Mouse (Mus musculus): Measurements from ENCODE around the gene Ptpn13.

Gene Ptpn13

GRCm38 (mm10) chr5:103593575-103593974 is 168.6 kb downstream of the Ptpn13 start:
- no peak for DNase-seq (ENCODE audit: low read depth, low spot score)

GRCm38 (mm10) chr5:103595394-103596226 is 170.6 kb downstream of the Ptpn13 start:
- no peak for DNase-seq (ENCODE audit: low read depth, low spot score)

DNA sequence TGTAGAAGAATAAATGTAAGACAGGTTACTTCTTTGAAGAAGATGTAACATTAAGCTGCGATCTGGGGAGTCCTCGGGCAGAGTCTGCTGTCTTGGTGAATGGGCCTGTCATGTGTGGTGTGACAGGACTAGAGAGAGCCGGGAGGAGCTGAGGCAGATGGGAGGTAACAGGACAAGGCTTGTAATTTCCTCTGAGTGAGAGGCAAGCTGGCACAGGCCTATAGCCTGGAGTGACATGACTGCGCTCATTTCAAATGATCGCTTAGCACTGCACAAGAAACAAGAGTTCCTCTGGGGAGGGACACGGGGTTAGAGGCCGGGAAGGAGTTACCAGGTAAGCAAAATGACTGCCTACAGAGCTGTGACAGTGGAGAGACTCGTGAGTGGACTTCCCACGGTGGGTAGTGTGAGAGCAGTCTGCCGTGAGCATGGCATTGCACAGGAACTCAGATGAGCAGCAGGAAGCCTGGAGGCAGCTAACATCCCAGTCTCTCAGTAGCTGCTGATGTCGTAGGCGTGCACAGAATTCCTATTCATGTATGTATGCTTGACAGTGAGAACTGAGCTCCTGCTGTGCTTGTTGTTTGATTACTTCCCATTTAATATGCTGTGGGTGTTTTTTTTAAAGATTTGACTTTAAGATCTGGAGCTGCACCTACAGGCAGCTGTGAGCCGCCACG is 171.6 kb downstream of the Ptpn13 start:
- peak; percentile 51 for DNase-seq (ENCODE audit: low read depth, low spot score)

GRCm38 (mm10) chr5:103597604-103598003 is 172.6 kb downstream of the Ptpn13 start:
- DNase-seq (ENCODE audit: low read depth, low spot score), result no peak

GRCm38 (mm10) chr5:103598264-103598663 is 173.3 kb downstream of the Ptpn13 start:
- no peak for DNase-seq (ENCODE audit: low read depth, low spot score)

DNA sequence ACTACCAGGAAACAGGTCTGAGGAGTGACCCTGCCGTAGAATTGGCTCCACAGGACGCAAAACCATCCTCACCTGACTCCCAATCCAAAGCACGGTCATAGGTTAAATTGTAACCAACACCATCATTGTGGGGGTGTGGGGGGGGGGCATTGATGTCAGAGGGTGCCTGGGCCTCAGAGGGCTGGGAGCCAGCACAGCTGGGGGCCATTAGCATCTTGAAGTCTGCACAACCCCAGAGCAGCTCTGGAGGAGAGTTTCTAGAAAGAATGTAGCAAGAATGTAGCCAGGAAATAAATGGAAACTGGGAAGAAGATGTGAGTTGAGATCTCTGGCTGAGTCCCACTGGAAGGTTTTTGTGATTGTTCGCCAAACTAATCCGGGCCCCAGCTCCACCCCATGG is 173.9 kb downstream of the Ptpn13 start:
- DNase-seq (ENCODE audit: low read depth, low spot score), result no peak

DNA sequence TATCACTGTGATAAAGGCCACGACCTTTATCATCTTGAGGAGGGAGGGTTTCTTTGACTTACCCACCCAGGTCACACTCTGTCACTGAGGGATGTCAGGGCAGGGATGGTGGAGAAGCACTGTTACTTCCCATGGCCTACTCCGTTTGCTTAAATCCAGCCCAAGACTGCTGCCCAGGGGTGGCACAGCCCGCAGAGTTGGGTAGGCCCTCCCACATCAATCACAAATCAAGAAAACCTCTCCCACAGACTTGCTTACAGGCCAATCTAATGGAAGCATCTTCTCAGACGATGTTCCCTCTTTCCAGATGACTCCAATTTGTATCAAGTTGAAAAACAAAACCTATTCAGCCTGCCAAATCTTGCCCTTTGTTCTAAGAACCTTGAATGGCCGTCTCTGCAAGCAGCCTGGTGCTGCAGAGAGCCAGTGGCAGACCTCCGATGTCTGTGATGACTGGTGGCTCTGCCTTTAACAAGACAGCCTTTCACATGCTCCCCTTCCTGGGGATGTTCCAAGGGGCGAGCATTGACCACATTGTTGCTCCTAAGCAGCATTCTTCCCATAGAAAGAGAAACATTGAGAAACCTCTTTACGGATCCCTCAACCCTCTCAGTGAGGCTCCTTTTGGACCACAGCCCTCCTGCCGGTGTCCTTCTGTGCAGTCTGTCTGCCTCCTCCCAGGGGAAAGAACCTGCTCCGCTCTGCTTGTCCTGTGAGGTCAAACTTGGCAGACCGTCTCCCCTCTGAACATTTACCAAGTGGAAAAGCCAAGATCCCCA is 178.3 kb downstream of the Ptpn13 start:
- DNase-seq (ENCODE audit: low read depth, low spot score), result no peak

DNA sequence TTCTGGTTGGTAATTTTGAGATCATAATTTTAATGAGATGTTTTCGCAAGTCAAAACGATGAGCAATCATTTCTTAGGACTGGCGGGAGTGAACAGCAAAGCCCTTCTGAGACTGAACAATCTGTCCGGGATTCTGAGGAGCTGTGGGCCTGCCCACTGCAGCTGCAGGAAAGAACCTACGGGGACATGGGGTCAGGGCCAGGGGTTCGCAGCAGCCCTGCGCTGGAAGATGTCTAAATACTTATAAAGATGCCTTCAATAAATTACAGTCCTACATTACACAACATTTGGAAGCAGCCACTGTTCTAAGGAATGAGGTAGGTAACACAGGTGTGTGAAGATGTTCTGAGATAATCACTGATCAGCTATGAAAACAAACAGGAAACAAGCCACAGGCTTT is 180.7 kb downstream of the Ptpn13 start:
- DNase-seq (ENCODE audit: low read depth, low spot score), result no peak

DNA sequence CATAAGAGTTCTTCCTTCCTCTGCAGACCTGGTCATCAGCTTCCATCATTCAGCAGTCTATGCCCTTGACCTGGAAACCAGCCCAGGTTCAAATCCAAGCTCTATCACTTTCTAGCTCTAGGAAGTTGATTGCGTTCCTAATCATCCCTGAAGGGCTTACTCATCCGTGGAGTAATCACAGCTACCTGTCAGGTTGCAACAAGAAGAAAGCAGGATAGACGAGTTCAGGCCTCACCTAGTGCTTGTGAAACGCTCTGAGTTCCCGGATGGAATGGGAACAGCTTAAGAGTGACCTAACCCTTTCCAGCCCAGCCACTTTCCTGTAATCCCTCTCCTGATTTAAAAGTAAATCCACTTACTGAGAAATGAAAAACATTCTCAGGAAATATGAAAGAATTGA is 185.2 kb downstream of the Ptpn13 start:
- no peak for DNase-seq (ENCODE audit: low read depth, low spot score)

DNA sequence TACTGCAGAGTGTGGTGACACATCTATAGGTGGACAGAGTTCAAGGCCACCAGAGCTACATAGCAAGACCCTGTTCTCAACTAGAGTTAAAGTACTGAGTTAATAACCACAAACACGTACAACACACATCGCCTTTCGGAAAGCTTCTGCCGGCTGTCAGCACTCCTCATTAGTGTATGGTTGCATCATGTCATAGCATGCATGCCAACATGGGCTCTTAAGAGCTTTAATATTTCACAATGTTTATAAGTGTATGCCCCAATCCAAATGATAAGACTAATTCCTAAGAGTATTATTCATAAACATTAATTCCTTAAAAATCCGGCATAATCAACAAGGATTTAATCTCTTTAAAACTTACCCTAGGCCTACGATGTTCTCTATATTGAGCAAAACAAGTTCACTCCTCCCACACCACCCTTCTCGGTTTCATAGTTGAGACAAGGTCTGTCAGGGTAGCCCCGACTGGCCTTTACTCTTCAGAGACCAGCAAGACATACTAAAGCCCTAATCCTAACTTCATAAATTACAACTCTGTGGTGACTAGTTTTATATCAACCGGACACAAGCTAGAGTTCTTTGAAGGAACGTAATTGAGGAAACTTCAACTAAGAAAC is 186.0 kb downstream of the Ptpn13 start:
- no peak for DNase-seq (ENCODE audit: low read depth, low spot score)

DNA sequence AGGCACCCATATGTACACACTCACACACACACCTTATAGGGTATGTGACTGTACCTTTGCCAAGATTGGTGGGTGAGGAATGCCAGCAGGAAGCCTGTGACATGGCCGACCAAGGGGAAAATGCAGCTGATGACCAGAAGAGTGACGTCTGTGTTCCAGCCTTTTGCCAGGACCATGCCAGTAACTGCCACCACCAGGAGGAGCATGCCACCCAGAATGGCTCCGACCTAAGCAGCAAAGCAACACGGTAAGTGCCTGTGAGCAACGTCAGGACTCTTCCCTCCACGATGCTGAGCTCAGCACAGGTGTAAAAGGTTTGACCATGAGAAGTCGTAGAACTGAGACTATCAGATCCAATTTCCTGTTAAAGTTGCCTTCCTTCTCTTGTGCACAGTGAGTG is 187.3 kb downstream of the Ptpn13 start:
- DNase-seq (ENCODE audit: low read depth, low spot score), result no peak

GRCm38 (mm10) chr5:103614356-103614755 is 189.4 kb downstream of the Ptpn13 start:
- DNase-seq (ENCODE audit: low read depth, low spot score), result no peak

DNA sequence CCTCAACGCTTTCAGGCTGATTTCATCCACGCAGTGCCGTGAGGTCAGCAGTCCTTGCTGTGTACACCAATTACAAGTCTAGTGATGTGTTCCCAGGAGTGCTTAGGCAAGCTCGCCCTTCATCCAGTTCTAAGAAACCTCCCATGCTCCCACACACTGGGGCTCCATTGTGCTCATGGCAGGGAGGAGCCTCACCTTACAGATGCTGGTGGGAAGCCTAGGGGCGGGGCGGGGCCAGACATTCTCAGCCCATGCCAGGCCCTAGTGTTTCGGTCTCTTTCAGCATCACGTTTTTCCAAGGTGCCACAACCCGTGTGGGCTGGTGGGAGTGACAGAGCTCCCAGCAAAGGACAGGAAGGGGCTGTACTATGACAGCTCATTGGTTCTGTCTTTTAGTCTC is 192.2 kb downstream of the Ptpn13 start:
- DNase-seq (ENCODE audit: low read depth, low spot score), result no peak

- no peak for DNase-seq (ENCODE audit: low read depth, low spot score)
Measured at GRCm38 (mm10) chr5:103620301-103620973, 195.4 kb downstream of the Ptpn13 start.

- no peak for DNase-seq (ENCODE audit: low read depth, low spot score)
Measured at GRCm38 (mm10) chr5:103622321-103622720, 197.3 kb downstream of the Ptpn13 start.

DNA sequence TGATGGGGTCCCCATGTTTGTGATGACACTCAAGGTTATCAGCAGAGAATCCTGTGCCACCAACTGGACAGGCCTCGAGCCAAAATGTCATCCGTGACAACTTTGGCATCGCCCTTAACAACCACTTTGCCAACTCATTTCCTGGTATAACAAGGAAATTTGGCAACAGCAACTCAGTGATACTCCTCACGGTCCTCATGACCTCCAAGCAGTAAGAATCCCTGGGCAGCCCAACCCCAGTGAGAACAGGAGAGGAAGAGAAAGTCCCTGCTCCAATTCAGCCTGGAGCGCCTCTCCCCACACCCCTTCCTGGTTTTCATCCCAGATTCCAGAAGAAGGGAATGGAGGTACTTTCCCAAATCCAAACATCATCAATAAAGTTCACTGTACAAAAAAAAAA is 199.8 kb downstream of the Ptpn13 start:
- no peak for DNase-seq (ENCODE audit: low read depth, low spot score)

GRCm38 (mm10) chr5:103628499-103628898 is 203.5 kb downstream of the Ptpn13 start:
- no peak for DNase-seq (ENCODE audit: low read depth, low spot score)

DNA sequence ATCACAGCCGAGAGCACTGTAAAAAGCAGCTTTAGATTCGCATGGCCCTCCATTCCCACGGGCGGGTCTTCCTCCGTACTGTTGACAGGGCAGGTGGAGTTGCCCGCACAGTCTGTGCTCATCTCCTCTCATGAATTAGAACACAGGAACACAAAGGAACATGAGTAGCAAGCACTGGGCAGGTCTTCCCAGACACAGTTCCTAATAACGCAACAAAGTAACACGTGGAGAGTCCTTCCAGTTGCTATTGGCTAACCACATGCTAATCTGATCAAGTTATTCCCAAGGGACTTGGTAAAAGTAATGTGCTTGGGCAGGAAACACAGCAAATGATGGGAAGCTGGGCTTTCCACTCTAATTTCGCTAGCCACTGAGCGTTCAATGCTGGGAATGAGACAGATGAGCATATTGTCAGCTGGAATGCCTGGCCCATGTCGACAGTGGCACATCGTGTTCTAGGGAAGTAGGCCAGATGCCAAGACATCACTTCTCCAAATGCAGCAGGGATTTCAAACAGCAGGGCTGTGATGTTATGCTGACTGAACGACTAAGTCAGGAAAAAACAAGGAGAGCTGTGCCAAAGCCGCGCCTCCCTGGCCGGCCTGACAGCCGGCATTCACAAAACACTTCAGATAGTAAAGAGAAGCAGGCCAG is 204.2 kb downstream of the Ptpn13 start, which contains the start of gene Slc10a6:
Gene Slc10a6, minus strand, starts transcription at position 293 of the 654 bp plus-strand sequence.
- no peak for DNase-seq (ENCODE audit: low read depth, low spot score)

- DNase-seq (ENCODE audit: low read depth, low spot score), result no peak
Measured at GRCm38 (mm10) chr5:103629854-103630580, 205.0 kb downstream of the Ptpn13 start.

DNA sequence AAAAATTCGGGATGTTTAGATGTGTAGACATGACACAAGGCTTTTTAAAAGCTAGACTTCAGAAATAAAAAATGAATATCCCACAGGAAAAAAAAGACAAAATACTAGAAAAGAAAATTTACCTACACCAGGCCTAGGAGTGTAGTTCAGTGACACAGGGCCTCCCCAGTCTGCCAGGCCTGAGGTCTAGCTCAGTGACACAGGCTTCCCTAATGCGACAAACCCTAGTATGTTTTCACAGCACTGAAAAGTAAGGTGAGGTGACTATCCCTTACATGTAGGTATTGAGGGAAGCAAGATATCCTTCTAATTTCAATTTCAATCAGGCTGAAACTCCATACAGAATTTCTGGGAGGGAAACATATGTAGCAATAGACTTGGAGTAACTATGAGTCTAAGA is 212.2 kb downstream of the Ptpn13 start:
- no peak for DNase-seq (ENCODE audit: low read depth, low spot score)

All from forelimb bud, embryonic 11.5 days (tissue).